Mouse (Mus musculus) lung, embryonic 14.5 days (tissue): ENCODE data around the gene Gm3336. TPM values are rescaled to one million over a fixed set of nuclear protein-coding genes. Genes with fewer than 3 reads are reported as not detected.

ENCODE experiments used
- ATAC-seq: fragments of 200-750 bp; cut with Nextera tagmentation; 2 replicates; pipeline ENCODE4 v1.8.0; 2017; ENCODE audit warnings: mild to moderate bottlenecking, moderate TSS enrichment, moderate library complexity; ENCODE audit not compliant: insufficient read depth
- DNase-seq: peaks from one replicate; pipeline ENCODE4 v3.0.0-alpha.2; 2015
- H3K27ac ChIP-seq: fragments of 300-500 bp; sonication (generic); 2 replicates; pipeline ENCODE4 v1.5.1; 2014; ENCODE audit warnings: low read depth, mild to moderate bottlenecking, moderate library complexity
- H3K27me3 ChIP-seq: fragments of 300-500 bp; sonication (generic); 2 replicates; pipeline ENCODE4 v1.6.1; 2014; ENCODE audit warnings: low read length, control low read depth; ENCODE audit not compliant: insufficient read depth
- H3K36me3 ChIP-seq: fragments of 300-500 bp; sonication (generic); 2 replicates; pipeline ENCODE4 v1.6.1; 2014; ENCODE audit warnings: control low read depth; ENCODE audit not compliant: insufficient read depth
- H3K4me1 ChIP-seq: fragments of 300-500 bp; sonication (generic); 2 replicates; pipeline ENCODE4 v1.6.1; 2014; ENCODE audit warnings: antibody characterized with exemption, control low read depth; ENCODE audit not compliant: insufficient read depth
- H3K4me2 ChIP-seq: fragments of 300-500 bp; sonication (generic); 2 replicates; pipeline ENCODE4 v1.6.1; 2014; ENCODE audit warnings: mild to moderate bottlenecking
- H3K4me3 ChIP-seq: fragments of 300-500 bp; sonication (generic); 2 replicates; pipeline ENCODE4 v1.5.1; 2014; ENCODE audit warnings: low read depth, low read length
- H3K9ac ChIP-seq: fragments of 300-500 bp; sonication (generic); 2 replicates; pipeline ENCODE4 v1.6.1; 2014
- H3K9me3 ChIP-seq: fragments of 300-500 bp; sonication (generic); 2 replicates; pipeline ENCODE4 v1.6.1; 2016; ENCODE audit warnings: low read depth, low read length, control low read depth
- CTCF ChIP-seq: IDR thresholded peaks from 2 replicates; pipeline ENCODE4 v1.5.1; 2016; ENCODE audit warnings: antibody characterized with exemption, low read depth
- WGBS: fragments of 180-500 bp; shearing (Covaris S2); extraction: QIAGEN DNeasy Blood & Tissue Kit; methylation state at CpG from one replicate; pipeline ENCODE4 v1.1.7; 2014; 5-methylcytosine and 5-hydroxymethylcytosine counted together
- polyA plus RNA-seq: library from polyadenylated mRNA; unstranded; fragments of >200 nt; fragmentation: Nextera tagmentation; extraction: Ambion mirVana; gene quantifications from 2 replicates; pipeline ENCODE4 v1.2.1, GENCODE M21; 2014

The Gm3336 gene
- polyA plus RNA-seq, 1 experiment from 2014 or later: not detected

GRCm38 (mm10) chr8:70693636-70694035, 24.7 kb upstream of the Gm3336 start:
- Histone ChIP-seq H3K36me3 (no peaks in the 10 kb centered on the region), H3K4me2 (no peak overlapping the region), H3K9ac (no peak overlapping the region), H3K27me3 (no peaks in the 10 kb centered on the region), H3K9me3 (no peaks in the 10 kb centered on the region), H3K4me1 (peaks cover 35% of the 10 kb centered on the region), H3K4me3 (no peak overlapping the region), H3K27ac (no peak overlapping the region)
- ATAC-seq (no peak), DNase-seq (no peak)
- WGBS: 66% methylated on average over 5 of the region's 5 CpGs
- no peak for TF ChIP-seq CTCF

- no peaks in the 10 kb centered on the region for H3K36me3 ChIP-seq
- DNase-seq (peak; percentile 70), ATAC-seq (no peak)
- 31% methylated on average over 32 of the region's 32 CpGs for WGBS
- no peak for TF ChIP-seq CTCF
- no peaks in the 10 kb centered on the region for H3K27me3 ChIP-seq
- H3K9me3 ChIP-seq: no peaks in the 10 kb centered on the region
- H3K4me1 ChIP-seq: peaks cover 35% of the 10 kb centered on the region
- H3K27ac ChIP-seq: peak overlapping the region; percentile 95
- peak overlapping the region; percentile 59 for H3K4me2 ChIP-seq
- H3K9ac ChIP-seq: peak overlapping the region; percentile 37
- no peak overlapping the region for H3K4me3 ChIP-seq
Observed at GRCm38 (mm10) chr8:70695318-70696018, 22.9 kb upstream of the Gm3336 start.

DNA sequence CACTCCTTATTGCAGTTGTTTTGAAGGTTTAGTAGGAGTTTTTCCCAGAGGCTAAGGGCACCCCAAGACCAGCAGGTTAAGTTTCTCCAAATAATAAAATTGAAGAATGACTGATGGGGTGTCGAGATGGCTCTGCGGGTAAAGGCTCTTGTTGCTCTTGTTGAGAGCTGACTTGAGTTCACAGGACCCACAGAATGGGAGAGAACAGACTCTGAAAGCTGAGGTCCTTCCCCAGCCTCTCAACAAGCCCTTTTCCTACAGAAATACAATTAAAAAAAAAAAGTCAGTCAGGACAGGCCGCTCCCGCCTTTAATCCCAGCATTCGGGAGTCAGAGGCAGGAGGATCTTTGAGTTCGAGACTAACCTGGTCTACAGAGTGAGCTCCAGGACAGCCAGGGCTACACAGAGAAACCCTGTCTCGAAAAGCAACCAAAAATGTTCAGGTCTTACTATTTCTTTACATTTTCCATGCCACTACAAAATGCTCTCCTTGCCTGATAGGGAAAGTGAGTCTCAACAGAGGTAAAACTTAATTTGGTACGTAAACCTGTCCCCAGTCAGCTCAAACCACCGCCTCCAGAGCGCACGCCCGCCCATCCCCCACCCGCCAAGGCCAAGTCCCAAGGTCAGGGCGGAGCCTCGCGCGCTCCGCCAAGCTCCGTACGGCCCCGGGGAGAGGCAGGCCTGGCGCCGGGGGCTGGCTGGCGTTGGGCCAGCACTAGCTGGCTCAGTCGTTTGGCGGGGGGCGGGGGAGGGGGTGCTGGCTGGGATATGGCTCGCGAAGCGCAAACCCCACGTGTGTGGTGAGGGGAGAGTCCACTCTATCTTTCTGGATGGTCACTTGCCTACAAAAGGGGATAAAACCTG, 22.1 kb upstream of the Gm3336 start:
- Histone ChIP-seq H3K27ac (peak overlapping the region; percentile 95), H3K4me1 (peaks cover 33% of the 10 kb centered on the region), H3K27me3 (no peaks in the 10 kb centered on the region), H3K4me2 (peak overlapping the region; percentile 59), H3K36me3 (peaks cover 2% of the 10 kb centered on the region; the same call in 1 of the 2 replicates), H3K9me3 (no peaks in the 10 kb centered on the region), H3K4me3 (peak overlapping the region; percentile 14), H3K9ac (peak overlapping the region; percentile 37)
- peak; percentile 2; the same call in 1 of the 2 replicates for ATAC-seq
- TF ChIP-seq CTCF: no peak
- DNase-seq: peak; percentile 91
- 3% methylated on average over 31 of the region's 31 CpGs for WGBS

DNA sequence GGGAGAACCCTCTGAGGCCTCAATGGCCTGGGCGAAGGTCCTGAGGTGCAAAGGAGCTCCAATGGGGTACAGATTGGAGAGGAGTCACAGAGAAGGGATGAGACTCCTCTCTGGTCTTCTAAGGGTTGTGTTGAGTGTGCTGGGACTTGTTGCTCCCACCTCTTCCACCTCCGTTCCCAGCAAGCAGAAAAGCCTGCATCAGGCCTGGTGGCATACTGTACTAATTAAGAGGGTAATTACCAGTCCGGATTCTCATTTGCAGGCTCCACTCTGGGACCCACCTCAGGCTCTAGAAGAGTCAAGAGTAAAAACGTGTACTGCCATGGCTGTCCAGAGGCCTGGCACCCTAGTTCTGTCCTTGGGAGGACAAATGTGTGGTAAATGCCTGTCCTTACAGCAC, 21.4 kb upstream of the Gm3336 start:
- Histone ChIP-seq H3K9me3 (no peaks in the 10 kb centered on the region), H3K27me3 (no peaks in the 10 kb centered on the region), H3K36me3 (peaks cover 8% of the 10 kb centered on the region; the same call in 1 of the 2 replicates), H3K4me1 (peaks cover 28% of the 10 kb centered on the region), H3K4me3 (peak overlapping the region; percentile 14), H3K9ac (peak overlapping the region; percentile 37; the same call in 1 of the 2 replicates), H3K4me2 (peak overlapping the region; percentile 59), H3K27ac (peak overlapping the region; percentile 95)
- DNase-seq (no peak), ATAC-seq (no peak)
- no peak for TF ChIP-seq CTCF
- 38% methylated on average over 4 of the region's 4 CpGs for WGBS

DNA sequence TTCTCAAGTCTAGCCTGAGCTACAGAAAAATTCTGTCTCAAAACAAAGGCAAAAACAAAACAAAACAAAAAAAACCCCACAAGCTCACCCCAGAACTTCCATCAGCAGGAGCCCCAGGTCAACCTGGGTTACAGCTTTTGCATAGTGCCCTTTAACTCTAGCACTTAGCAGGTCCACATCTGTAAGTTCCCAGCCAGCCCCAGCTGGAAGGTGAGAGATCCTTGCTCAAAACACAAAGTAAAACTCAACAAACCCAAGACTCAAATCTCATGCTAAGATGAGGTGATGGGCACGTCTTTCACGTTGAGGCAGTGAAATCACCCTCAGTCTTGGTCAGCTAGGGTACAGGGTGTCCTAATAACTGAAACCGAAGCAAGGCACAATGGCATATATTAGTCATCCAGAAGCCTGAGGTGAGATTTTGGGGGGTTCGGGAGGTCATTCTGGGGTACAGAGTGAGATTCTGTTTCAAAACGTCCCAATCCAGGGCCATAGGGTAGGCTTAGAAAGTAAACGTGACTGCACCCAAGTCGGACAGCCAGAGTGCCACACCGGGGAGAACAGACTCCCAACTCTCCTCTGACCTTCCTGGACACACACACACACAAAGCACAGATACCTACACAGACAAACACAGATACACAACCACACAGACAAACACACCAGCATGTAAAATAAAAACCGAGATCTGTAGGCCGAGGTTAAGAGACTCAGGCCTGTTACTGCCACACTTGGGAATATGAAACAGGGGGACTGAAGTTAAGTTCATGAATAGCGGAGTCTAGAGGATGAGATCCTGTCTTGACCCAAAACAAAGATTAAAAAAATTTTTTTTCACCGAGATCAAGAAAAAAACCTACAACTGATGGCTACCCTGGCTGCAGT, 20.7 kb upstream of the Gm3336 start:
- peaks cover 23% of the 10 kb centered on the region for H3K4me1 ChIP-seq
- DNase-seq: no peak
- H3K9ac ChIP-seq: peak overlapping the region; percentile 55
- H3K36me3 ChIP-seq: peaks cover 13% of the 10 kb centered on the region; the same call in 1 of the 2 replicates
- peak overlapping the region; percentile 73 for H3K4me2 ChIP-seq
- no peaks in the 10 kb centered on the region for H3K27me3 ChIP-seq
- H3K27ac ChIP-seq: peak overlapping the region; percentile 95
- WGBS: 62% methylated on average over 12 of the region's 12 CpGs
- H3K9me3 ChIP-seq: no peaks in the 10 kb centered on the region
- ATAC-seq: no peak
- TF ChIP-seq CTCF: no peak
- peak overlapping the region; percentile 97 for H3K4me3 ChIP-seq

- DNase-seq (peak; percentile 100), ATAC-seq (peak; percentile 84)
- Histone ChIP-seq H3K9me3 (no peaks in the 10 kb centered on the region), H3K27ac (peak within 1 kb of the TSS; percentile 99), H3K36me3 (peaks cover 16% of the 10 kb centered on the region; the same call in 1 of the 2 replicates), H3K27me3 (no peaks in the 10 kb centered on the region), H3K9ac (peak within 1 kb of the TSS; percentile 99), H3K4me3 (peak within 1 kb of the TSS; percentile 97), H3K4me1 (peaks cover 23% of the 10 kb centered on the region), H3K4me2 (peak within 1 kb of the TSS; percentile 73)
- under 1% methylated on average over 69 of the region's 69 CpGs for WGBS
- TF ChIP-seq CTCF: peak; percentile 28; the same call in 1 of the 2 replicates
Observed at GRCm38 (mm10) chr8:70698310-70699109, 19.8 kb upstream of the Gm3336 start, which contains the start of gene Jund. Gene Jund, plus strand, starts transcription at chr8:70698949.
